Mouse (Mus musculus) midbrain, embryonic 12.5 days (tissue): ENCODE results near the gene Abca5. TPM values are rescaled to one million over a fixed set of nuclear protein-coding genes. Genes with fewer than 3 reads are reported as not detected.

Source experiments
- ATAC-seq: fragments of 200-750 bp; cut with Nextera tagmentation; 2 replicates; pipeline ENCODE4 v1.8.0; 2017; ENCODE audit warnings: low read depth, moderate TSS enrichment, moderate library complexity; ENCODE audit not compliant: low FRiP score
- H3K27ac ChIP-seq: fragments of 300-500 bp; sonication (generic); replicated peaks from 2 replicates; pipeline ENCODE4 v1.5.1; 2016; ENCODE audit warnings: mild to moderate bottlenecking
- H3K27me3 ChIP-seq: fragments of 300-500 bp; sonication (generic); 2 replicates; pipeline ENCODE4 v1.6.1; 2016; ENCODE audit warnings: mild to moderate bottlenecking
- H3K36me3 ChIP-seq: fragments of 300-500 bp; sonication (generic); 2 replicates; pipeline ENCODE4 v1.6.1; 2016
- H3K4me1 ChIP-seq: fragments of 300-500 bp; sonication (generic); 2 replicates; pipeline ENCODE4 v1.6.1; 2016
- H3K4me2 ChIP-seq: fragments of 300-500 bp; sonication (generic); replicated peaks from 2 replicates; pipeline ENCODE4 v1.6.1; 2016; ENCODE audit warnings: mild to moderate bottlenecking, moderate library complexity
- H3K4me3 ChIP-seq: fragments of 300-500 bp; sonication (generic); 2 replicates; pipeline ENCODE4 v1.5.1; 2016; ENCODE audit warnings: mild to moderate bottlenecking
- H3K9ac ChIP-seq: fragments of 300-500 bp; sonication (generic); replicated peaks from 2 replicates; pipeline ENCODE4 v1.6.1; 2016; ENCODE audit warnings: mild to moderate bottlenecking, moderate library complexity
- H3K9me3 ChIP-seq: fragments of 300-500 bp; sonication (generic); 2 replicates; pipeline ENCODE4 v1.6.1; 2016; ENCODE audit warnings: mild to moderate bottlenecking
- WGBS: fragments of 180-500 bp; shearing (Covaris S2); methylation state at CpG from one replicate; pipeline ENCODE4 v1.1.7; 2016; 5-methylcytosine and 5-hydroxymethylcytosine counted together
- polyA plus RNA-seq: library from polyadenylated mRNA; unstranded; fragments of >200 nt; fragmentation: Nextera tagmentation; extraction: Ambion mirVana; gene quantifications from 2 replicates; pipeline ENCODE4 v1.2.1, GENCODE M21; 2016

Gene Abca5
- polyA plus RNA-seq: 4.5 and 5.9 TPM in 2 replicates

DNA sequence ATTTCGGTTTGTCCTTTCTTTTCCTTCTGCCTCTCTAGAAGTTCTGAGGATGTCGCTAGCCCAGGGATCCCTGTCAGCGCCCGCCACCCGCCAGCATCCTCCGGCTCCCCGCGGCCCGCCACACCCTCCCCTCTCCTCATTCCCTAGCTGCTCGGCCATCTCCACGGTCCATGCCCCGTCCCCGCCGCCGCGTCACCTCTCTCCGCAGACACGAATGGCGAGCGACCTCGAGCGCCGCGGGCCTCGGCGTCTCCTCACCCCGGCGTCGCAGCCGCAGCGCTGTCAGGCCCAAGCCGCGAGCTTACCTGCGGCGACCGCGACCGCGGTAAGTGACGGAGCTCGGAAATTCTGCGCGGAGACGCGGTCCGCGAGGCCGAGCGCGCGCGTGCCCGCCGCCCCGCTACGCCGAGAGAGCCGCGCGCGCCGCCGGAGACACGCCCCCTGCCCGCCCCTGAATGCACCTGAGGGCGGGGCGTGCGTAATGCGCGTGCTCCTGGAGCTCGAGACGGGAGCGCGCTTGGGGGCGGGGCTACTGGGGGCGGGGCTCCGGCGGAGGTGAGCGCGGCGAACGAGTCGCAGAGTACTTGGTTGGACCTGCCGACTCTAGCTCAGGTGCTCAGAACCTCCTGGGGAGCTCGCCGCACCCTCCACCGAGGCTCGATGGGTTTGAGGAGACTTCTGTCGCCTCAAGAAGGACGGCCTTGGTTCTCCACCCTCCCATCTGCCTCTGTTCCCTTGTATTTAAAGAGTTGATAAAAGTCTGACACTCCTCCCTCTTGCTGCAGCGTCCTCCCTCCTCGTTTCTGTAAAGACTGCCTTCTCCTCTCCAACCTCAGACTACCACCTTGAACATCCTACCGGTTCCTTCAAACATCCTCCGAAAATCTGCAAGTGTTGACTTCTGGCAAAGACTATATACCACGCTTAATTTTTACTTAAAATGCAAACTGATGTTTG lies at the start of gene Abca5:
Abca5 (minus strand) TSS at position 428 of the 957 bp plus-strand sequence.
- H3K9me3 ChIP-seq: no peaks in the 10 kb centered on the region
- WGBS: under 1% methylated on average over 90 of the region's 95 CpGs
- peak within 1 kb of the TSS; percentile 68 for H3K9ac ChIP-seq
- H3K36me3 ChIP-seq: no peaks in the 10 kb centered on the region
- H3K27ac ChIP-seq: peak within 1 kb of the TSS; percentile 15; the same call in 1 of the 2 replicates
- H3K4me2 ChIP-seq: peak within 1 kb of the TSS; percentile 85
- no peaks in the 10 kb centered on the region for H3K4me1 ChIP-seq
- H3K27me3 ChIP-seq: peaks cover 9% of the 10 kb centered on the region
- peak within 1 kb of the TSS; percentile 80 for H3K4me3 ChIP-seq
- peak; percentile 95 for ATAC-seq

DNA sequence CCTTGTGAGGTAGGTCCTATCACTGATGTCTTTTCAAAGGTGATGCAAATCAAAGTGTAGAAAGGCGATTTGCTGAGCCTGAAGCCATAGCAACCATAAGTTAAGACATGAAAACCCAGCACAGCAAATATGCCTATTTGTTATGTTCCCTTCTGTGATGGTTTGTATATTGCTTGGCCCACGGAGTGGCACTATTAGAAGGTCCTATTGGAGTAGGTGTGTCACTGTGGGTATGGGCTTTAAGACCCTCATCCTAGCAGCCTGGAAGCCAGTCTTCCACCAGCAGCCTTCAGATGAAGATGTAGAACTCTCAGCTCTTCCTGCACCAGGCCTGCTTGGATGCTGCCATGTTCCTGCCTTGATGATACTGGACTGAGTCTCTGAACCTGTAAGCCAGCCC lies 48.0 kb upstream of the Abca5 start:
- 80% methylated on average over 2 of the region's 2 CpGs for WGBS
- Histone ChIP-seq H3K36me3 (no peaks in the 10 kb centered on the region), H3K27ac (no peak overlapping the region), H3K4me1 (no peaks in the 10 kb centered on the region), H3K4me2 (no peak overlapping the region), H3K4me3 (no peak overlapping the region), H3K27me3 (no peaks in the 10 kb centered on the region), H3K9me3 (no peaks in the 10 kb centered on the region), H3K9ac (no peak overlapping the region)
- ATAC-seq: no peak

- H3K4me3 ChIP-seq: peak overlapping the region; percentile 24
- no peak overlapping the region for H3K27ac ChIP-seq
- peak; percentile 41; the same call in 1 of the 2 replicates for ATAC-seq
- no peaks in the 10 kb centered on the region for H3K9me3 ChIP-seq
- peak overlapping the region; percentile 52 for H3K4me2 ChIP-seq
- 0 out of 2 replicates have a peak, but pooled peaks cover 9% of the 10 kb centered on the region for H3K4me1 ChIP-seq
- no peak overlapping the region for H3K9ac ChIP-seq
- 31% methylated on average over 15 of the region's 15 CpGs for WGBS
- H3K27me3 ChIP-seq: peaks cover 3% of the 10 kb centered on the region; the same call in 1 of the 2 replicates
- H3K36me3 ChIP-seq: no peaks in the 10 kb centered on the region
Observed at GRCm38 (mm10) chr11:110380310-110380668, 42.8 kb upstream of the Abca5 start.

DNA sequence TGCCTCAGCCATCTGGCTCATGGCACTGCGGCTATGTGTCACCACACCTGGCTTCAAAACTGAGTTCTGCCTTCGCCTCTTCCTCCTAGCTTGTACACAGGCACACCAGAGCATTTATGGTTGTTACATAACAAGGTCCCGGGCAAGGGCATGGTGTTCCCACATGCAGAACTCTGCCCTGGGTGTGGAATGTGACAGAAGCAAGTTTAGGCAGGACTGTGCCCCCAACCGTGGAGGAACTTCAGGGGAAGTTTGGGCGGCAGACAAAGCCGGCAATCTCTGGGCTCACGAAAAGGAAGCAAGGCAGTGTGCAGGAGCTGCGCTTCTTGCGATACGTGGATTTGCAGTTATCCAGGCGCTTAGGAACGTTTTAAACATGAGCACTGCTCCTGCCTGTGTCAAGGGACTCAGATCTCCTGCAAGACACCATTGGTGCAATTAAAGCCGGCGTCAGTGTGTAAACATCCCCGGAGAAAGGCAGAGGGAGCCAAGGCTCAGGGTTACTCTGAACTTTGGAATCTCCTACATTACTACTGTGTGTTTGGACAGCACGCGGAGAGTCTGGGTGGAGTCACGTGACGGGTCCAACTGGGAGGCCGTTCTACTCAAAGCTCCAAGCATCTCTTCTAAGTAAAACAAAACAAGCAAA lies 42.3 kb upstream of the Abca5 start:
- peak; percentile 79 for ATAC-seq
- H3K4me3 ChIP-seq: peak overlapping the region; percentile 24
- whole genome bisulfite sequencing: 15% methylated on average over 20 of the region's 20 CpGs
- H3K9ac ChIP-seq: 0 out of 2 replicates have a peak overlapping the region, but pooled peaks have one; percentile 4
- no peak overlapping the region for H3K27ac ChIP-seq
- peaks cover 3% of the 10 kb centered on the region; the same call in 1 of the 2 replicates for H3K27me3 ChIP-seq
- H3K4me1 ChIP-seq: 0 out of 2 replicates have a peak, but pooled peaks cover 9% of the 10 kb centered on the region
- peak overlapping the region; percentile 52 for H3K4me2 ChIP-seq
- H3K36me3 ChIP-seq: no peaks in the 10 kb centered on the region
- H3K9me3 ChIP-seq: no peaks in the 10 kb centered on the region

GRCm38 (mm10) chr11:110374036-110374435 lies 36.5 kb upstream of the Abca5 start:
- WGBS: 84% methylated on average over 9 of the region's 9 CpGs

DNA sequence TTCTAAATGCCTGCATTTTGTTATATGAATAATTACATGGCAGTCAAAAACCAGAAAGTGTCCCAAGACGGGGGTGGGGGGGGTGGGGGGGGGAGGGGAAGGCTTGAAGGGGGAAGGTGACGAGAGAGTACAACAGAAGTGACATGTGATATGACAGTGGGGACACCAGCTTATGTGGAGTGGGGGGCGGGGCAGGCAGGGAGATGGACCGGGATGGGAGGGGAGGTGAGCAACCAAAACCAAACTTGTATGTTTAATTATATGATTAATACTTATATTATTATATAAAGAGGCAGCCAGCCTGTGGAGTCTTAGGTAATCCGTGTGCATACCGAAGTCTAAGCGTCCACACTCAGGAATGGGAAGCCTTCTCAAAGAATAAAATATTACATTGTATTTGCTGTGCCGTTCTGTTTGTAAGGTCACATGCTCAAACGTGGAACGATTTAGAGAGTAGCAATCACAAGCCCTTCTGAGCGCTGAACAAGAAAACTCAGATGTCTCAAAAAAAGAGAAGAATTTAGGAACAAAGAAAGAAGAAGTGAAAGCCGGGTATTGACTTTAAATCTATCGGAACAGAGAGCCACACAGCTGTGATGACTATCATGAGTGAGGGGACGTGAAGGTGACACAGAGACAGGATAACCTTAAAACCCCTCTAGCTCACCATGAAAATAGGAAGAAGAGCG lies 34.9 kb upstream of the Abca5 start:
- Histone ChIP-seq H3K4me2 (no peak overlapping the region), H3K4me3 (no peak overlapping the region), H3K4me1 (0 out of 2 replicates have a peak, but pooled peaks cover 3% of the 10 kb centered on the region), H3K9me3 (no peaks in the 10 kb centered on the region), H3K27ac (no peak overlapping the region), H3K27me3 (no peaks in the 10 kb centered on the region), H3K36me3 (no peaks in the 10 kb centered on the region), H3K9ac (no peak overlapping the region)
- 80% methylated on average over 15 of the region's 15 CpGs for WGBS
- ATAC-seq: no peak

More at GRCm38 (mm10) chr11:110374036-110374435, 36.5 kb upstream of the Abca5 start:
- no peaks in the 10 kb centered on the region for H3K36me3 ChIP-seq
- H3K27me3 ChIP-seq: 0 out of 2 replicates have a peak, but pooled peaks cover 2% of the 10 kb centered on the region
- no peaks in the 10 kb centered on the region for H3K9me3 ChIP-seq
- no peak overlapping the region for H3K9ac ChIP-seq
- no peak overlapping the region for H3K27ac ChIP-seq
- no peak overlapping the region for H3K4me2 ChIP-seq
- 0 out of 2 replicates have a peak, but pooled peaks cover 3% of the 10 kb centered on the region for H3K4me1 ChIP-seq
- no peak for ATAC-seq
- no peak overlapping the region for H3K4me3 ChIP-seq

DNA sequence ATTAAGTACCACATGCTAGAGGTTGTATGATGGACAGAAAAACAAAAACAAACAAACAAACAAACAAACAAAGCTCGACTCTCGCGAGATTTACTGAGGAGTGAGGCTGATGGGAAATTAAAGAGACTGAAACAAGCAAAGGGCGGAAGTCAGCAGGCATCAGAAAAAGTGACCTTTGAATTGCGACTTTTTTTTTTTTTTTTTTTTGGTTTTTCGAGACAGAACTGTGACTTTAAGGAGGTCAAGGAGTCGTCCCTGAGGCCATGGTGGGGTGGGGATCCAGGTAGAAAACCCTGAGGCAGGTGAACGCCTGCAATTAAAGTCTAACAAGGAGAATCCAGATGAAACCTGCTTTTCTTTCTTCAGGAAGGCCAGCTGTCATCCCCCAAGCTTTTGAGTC lies 34.3 kb upstream of the Abca5 start:
- Histone ChIP-seq H3K4me2 (no peak overlapping the region), H3K36me3 (no peaks in the 10 kb centered on the region), H3K9me3 (no peaks in the 10 kb centered on the region), H3K27me3 (no peaks in the 10 kb centered on the region), H3K4me3 (no peak overlapping the region), H3K4me1 (0 out of 2 replicates have a peak, but pooled peaks cover 3% of the 10 kb centered on the region), H3K27ac (no peak overlapping the region), H3K9ac (no peak overlapping the region)
- no peak for ATAC-seq
- 71% methylated on average over 8 of the region's 8 CpGs for WGBS

DNA sequence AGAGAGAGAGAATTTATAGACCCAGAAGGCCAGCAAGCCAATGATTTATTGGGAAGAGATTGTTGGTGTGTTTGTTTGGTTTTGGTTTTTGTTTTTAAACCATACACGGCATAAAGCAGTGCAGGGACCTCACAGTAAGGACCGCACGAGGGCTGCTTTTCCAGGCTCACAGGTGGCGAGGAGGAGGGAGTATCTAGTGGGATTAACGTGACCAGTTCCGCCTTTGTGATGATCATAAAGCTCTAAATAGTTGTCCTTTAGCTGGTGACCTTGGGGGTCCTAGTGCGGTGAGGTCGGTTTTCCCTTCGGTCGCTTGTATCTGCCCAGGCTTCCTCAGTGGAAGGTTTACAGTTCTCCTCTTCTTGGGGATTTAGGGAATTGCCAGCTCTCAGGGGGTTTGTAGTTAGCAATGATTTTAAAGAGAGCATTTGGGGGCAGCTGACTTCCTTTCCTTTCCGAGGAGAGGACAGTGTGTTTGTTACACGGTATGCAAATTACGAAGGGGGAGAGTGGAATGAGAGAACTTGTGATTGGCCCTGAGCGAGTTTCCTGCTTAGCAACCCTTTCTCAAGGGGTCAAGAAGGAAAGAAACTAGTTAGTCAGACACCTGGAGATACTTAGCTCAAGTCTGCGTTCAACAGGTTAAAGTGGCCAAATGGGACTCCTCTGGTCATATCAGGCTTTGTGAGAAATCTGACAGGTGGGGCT lies 31.9 kb upstream of the Abca5 start:
- no peaks in the 10 kb centered on the region for H3K27me3 ChIP-seq
- ATAC-seq: no peak
- H3K9me3 ChIP-seq: no peaks in the 10 kb centered on the region
- no peak overlapping the region for H3K27ac ChIP-seq
- no peak overlapping the region for H3K4me3 ChIP-seq
- 22% methylated on average over 15 of the region's 15 CpGs for WGBS
- H3K36me3 ChIP-seq: no peaks in the 10 kb centered on the region
- no peak overlapping the region; the same call in 1 of the 2 replicates for H3K4me2 ChIP-seq
- 0 out of 2 replicates have a peak, but pooled peaks cover 3% of the 10 kb centered on the region for H3K4me1 ChIP-seq
- no peak overlapping the region for H3K9ac ChIP-seq

GRCm38 (mm10) chr11:110367638-110368037 lies 30.1 kb upstream of the Abca5 start:
- no peak overlapping the region for H3K4me2 ChIP-seq
- no peak for ATAC-seq
- H3K4me3 ChIP-seq: no peak overlapping the region
- no peaks in the 10 kb centered on the region for H3K27me3 ChIP-seq
- no peak overlapping the region for H3K27ac ChIP-seq
- H3K4me1 ChIP-seq: 0 out of 2 replicates have a peak, but pooled peaks cover 3% of the 10 kb centered on the region
- no peaks in the 10 kb centered on the region for H3K9me3 ChIP-seq
- WGBS: 91% methylated on average over 13 of the region's 13 CpGs
- no peaks in the 10 kb centered on the region for H3K36me3 ChIP-seq
- H3K9ac ChIP-seq: no peak overlapping the region

DNA sequence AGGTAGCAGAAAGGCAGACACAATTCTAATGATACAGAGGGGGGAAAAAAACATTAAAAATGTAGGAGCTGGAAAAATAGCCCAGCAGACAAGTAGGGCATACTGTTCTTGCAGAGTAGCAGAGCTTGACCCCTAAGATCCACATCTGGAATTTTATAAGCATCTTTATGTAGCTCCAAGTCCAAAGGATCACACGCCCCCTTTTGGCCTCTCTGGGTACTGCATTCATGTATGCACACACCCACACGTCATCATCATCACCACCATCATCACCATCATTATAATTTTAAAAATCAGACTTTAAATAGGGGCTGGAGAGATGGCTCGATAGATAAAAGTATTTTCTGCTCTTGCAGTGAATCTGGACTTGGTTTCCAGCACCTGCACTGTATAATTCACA lies 29.4 kb upstream of the Abca5 start:
- Histone ChIP-seq H3K27me3 (no peaks in the 10 kb centered on the region), H3K4me3 (no peak overlapping the region), H3K36me3 (no peaks in the 10 kb centered on the region), H3K9me3 (no peaks in the 10 kb centered on the region), H3K4me1 (0 out of 2 replicates have a peak, but pooled peaks cover 3% of the 10 kb centered on the region), H3K4me2 (no peak overlapping the region), H3K27ac (no peak overlapping the region), H3K9ac (no peak overlapping the region)
- no peak for ATAC-seq
- 78% methylated on average over 3 of the region's 3 CpGs for WGBS

DNA sequence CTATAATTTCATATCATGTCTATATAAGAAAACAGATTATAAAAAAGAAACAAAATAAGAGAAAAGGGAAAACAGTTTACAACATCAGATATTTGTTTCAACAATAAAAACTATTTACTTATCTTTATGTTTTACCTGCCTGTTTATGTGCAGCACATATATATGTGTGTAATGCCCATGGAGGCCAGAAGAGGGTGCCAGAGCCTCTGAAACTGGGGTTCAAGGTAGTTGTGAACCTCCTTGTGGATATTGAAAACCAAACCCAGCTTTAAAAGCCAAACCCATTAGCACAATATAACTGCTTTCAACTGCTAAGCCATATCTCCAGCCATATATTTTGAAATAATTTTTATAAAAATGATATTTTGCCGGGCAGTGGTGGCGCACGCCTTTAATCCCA lies 27.5 kb upstream of the Abca5 start:
- H3K27me3 ChIP-seq: no peaks in the 10 kb centered on the region
- H3K9ac ChIP-seq: no peak overlapping the region
- no peaks in the 10 kb centered on the region for H3K9me3 ChIP-seq
- H3K36me3 ChIP-seq: no peaks in the 10 kb centered on the region
- H3K4me3 ChIP-seq: no peak overlapping the region
- 0 out of 2 replicates have a peak, but pooled peaks cover 3% of the 10 kb centered on the region for H3K4me1 ChIP-seq
- no peak overlapping the region for H3K4me2 ChIP-seq
- no peak for ATAC-seq
- no peak overlapping the region for H3K27ac ChIP-seq
- 71% methylated on average over 3 of the region's 3 CpGs for WGBS
